Mouse (Mus musculus) forebrain, embryonic 10.5 days (tissue): Measurements from ENCODE around the gene Gna14. TPM values are rescaled to one million over a fixed set of nuclear protein-coding genes. Genes with fewer than 3 reads are reported as not detected.

Experiments
- DNase-seq: peaks from one replicate; pipeline ENCODE4 v3.0.0-alpha.2; 2017; ENCODE audit warnings: low spot score; ENCODE audit errors: extremely low spot score
- H3K27ac ChIP-seq: fragments of 300-500 bp; sonication (generic); 2 replicates; pipeline ENCODE4 v1.5.1; 2016; ENCODE audit warnings: mild to moderate bottlenecking
- H3K27me3 ChIP-seq: fragments of 300-500 bp; sonication (generic); 2 replicates; pipeline ENCODE4 v1.6.1; 2016; ENCODE audit warnings: mild to moderate bottlenecking; ENCODE audit not compliant: poor library complexity, severe bottlenecking
- H3K36me3 ChIP-seq: fragments of 300-500 bp; sonication (generic); replicated peaks from 2 replicates; pipeline ENCODE4 v1.6.1; 2016; ENCODE audit warnings: mild to moderate bottlenecking, moderate library complexity
- H3K4me1 ChIP-seq: fragments of 300-500 bp; sonication (generic); 2 replicates; pipeline ENCODE4 v1.6.1; 2016
- H3K4me3 ChIP-seq: fragments of 300-500 bp; sonication (generic); 2 replicates; pipeline ENCODE4 v1.5.1; 2016; ENCODE audit warnings: mild to moderate bottlenecking, moderate library complexity
- H3K9me3 ChIP-seq: fragments of 300-500 bp; sonication (generic); 2 replicates; pipeline ENCODE4 v1.6.1; 2016; ENCODE audit warnings: mild to moderate bottlenecking, moderate library complexity
- WGBS: fragments of 180-500 bp; shearing (Covaris S2); methylation state at CpG from one replicate; pipeline ENCODE4 v1.1.7; 2016; 5-methylcytosine and 5-hydroxymethylcytosine counted together
- polyA plus RNA-seq: library from polyadenylated mRNA; unstranded; fragments of >200 nt; fragmentation: Nextera tagmentation; extraction: Ambion mirVana; gene quantifications from 2 replicates; pipeline ENCODE4 v1.2.1, GENCODE M21; 2016

Gna14 gene
- polyA plus RNA-seq, 1 experiment from 2014 or later, result 2.6 TPM

- no peak for DNase-seq
- Histone ChIP-seq H3K4me3 (peak overlapping the region; percentile 52), H3K36me3 (no peaks in the 10 kb centered on the region), H3K9me3 (no peaks in the 10 kb centered on the region), H3K27ac (peak overlapping the region; percentile 75), H3K27me3 (peaks cover 79% of the 10 kb centered on the region), H3K4me1 (peaks cover 53% of the 10 kb centered on the region)
- WGBS, result 8% methylated on average over 4 of the region's 4 CpGs
These were observed 1.6 kb downstream of the Gna14 start for GRCm38 (mm10) chr19:16437170-16437483.

GRCm38 (mm10) chr19:16437906-16438305, 2.3 kb downstream of the Gna14 start:
- Histone ChIP-seq H3K4me1 (peaks cover 53% of the 10 kb centered on the region), H3K27me3 (peaks cover 78% of the 10 kb centered on the region)
- 51% methylated on average over 5 of the region's 5 CpGs for WGBS

GRCm38 (mm10) chr19:16439278-16439677, 3.7 kb downstream of the Gna14 start:
- H3K4me3 ChIP-seq, result no peak overlapping the region
- DNase-seq, result no peak
- H3K27me3 ChIP-seq, result peaks cover 69% of the 10 kb centered on the region
- H3K9me3 ChIP-seq, result no peaks in the 10 kb centered on the region
- H3K36me3 ChIP-seq, result no peaks in the 10 kb centered on the region
- peaks cover 53% of the 10 kb centered on the region for H3K4me1 ChIP-seq
- 64% methylated on average over 4 of the region's 4 CpGs for WGBS
- H3K27ac ChIP-seq, result no peak overlapping the region

More at GRCm38 (mm10) chr19:16437906-16438305, 2.3 kb downstream of the Gna14 start:
- DNase-seq, result no peak
- Histone ChIP-seq H3K4me3 (0 out of 2 replicates have a peak overlapping the region, but pooled peaks have one; percentile 52), H3K27ac (peak overlapping the region; percentile 3; the same call in 1 of the 2 replicates), H3K9me3 (no peaks in the 10 kb centered on the region), H3K36me3 (no peaks in the 10 kb centered on the region)

GRCm38 (mm10) chr19:16439834-16440233, 4.3 kb downstream of the Gna14 start:
- no peak for DNase-seq
- no peak overlapping the region for H3K4me3 ChIP-seq
- H3K4me1 ChIP-seq, result peaks cover 53% of the 10 kb centered on the region
- H3K27ac ChIP-seq, result peak overlapping the region; percentile 57
- H3K9me3 ChIP-seq, result no peaks in the 10 kb centered on the region
- H3K27me3 ChIP-seq, result peaks cover 63% of the 10 kb centered on the region
- 64% methylated on average over 13 of the region's 13 CpGs for WGBS
- no peaks in the 10 kb centered on the region for H3K36me3 ChIP-seq

DNA sequence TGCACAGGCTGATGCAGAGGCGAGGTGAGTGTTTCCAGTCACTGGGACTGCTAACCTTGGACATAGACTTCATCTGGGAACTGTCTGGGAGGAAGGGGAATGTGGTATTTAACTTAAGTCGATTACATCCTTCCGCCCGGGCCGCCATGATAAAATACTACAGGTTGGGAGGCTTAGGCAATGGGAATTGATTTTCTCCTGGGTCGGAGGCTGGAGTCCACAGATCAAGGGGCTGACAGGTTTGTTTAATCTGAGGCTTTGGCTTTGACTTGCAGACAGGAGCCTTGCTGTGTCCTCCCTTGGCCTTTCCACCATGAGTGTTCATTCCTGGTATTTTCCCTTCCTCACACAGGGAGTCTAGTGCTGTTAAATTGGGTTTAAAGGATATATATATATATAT, 5.8 kb downstream of the Gna14 start:
- H3K27ac ChIP-seq, result no peak overlapping the region
- no peaks in the 10 kb centered on the region for H3K36me3 ChIP-seq
- peaks cover 38% of the 10 kb centered on the region for H3K4me1 ChIP-seq
- no peaks in the 10 kb centered on the region for H3K9me3 ChIP-seq
- DNase-seq, result no peak
- 88% methylated on average over 6 of the region's 6 CpGs for WGBS
- no peak overlapping the region for H3K4me3 ChIP-seq
- H3K27me3 ChIP-seq, result peaks cover 49% of the 10 kb centered on the region

- H3K9me3 ChIP-seq, result no peaks in the 10 kb centered on the region
- no peaks in the 10 kb centered on the region for H3K36me3 ChIP-seq
- no peak overlapping the region for H3K4me3 ChIP-seq
- H3K4me1 ChIP-seq, result peaks cover 18% of the 10 kb centered on the region
- H3K27me3 ChIP-seq, result peaks cover 29% of the 10 kb centered on the region
- DNase-seq, result no peak
- WGBS, result 89% methylated on average over 5 of the region's 5 CpGs
- no peak overlapping the region for H3K27ac ChIP-seq
These were observed 7.8 kb downstream of the Gna14 start for GRCm38 (mm10) chr19:16443335-16443734.

DNA sequence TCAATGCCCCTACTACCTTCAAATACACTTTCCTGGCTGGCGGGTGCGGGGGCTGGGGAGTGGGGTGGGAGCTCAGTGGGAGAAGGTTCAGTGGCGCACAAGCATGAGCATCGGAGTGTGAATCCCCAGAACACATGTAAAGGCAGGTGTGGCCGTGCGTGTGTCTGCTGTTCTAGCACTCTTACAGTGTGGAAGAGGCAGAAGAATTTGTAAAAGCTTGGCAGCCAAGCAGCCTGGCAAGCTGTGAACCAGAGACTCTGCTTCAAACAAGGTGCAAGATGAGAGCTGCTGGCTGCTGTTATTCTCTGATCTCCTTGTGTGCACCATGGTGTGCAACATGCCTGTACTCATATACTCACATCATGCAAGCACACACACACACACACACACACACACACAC, 11.1 kb downstream of the Gna14 start:
- Histone ChIP-seq H3K36me3 (no peaks in the 10 kb centered on the region), H3K4me1 (no peaks in the 10 kb centered on the region)
- 92% methylated on average over 6 of the region's 6 CpGs for WGBS

GRCm38 (mm10) chr19:16447832-16448621, 12.5 kb downstream of the Gna14 start:
- no peaks in the 10 kb centered on the region for H3K4me1 ChIP-seq
- DNase-seq, result no peak
- no peaks in the 10 kb centered on the region for H3K36me3 ChIP-seq
- 91% methylated on average over 6 of the region's 6 CpGs for WGBS
- no peak overlapping the region for H3K4me3 ChIP-seq
- H3K27ac ChIP-seq, result no peak overlapping the region
- H3K9me3 ChIP-seq, result no peaks in the 10 kb centered on the region
- H3K27me3 ChIP-seq, result no peaks in the 10 kb centered on the region

More for the DNA sequence above, 11.1 kb downstream of the Gna14 start:
- Histone ChIP-seq H3K4me3 (no peak overlapping the region), H3K27ac (no peak overlapping the region), H3K9me3 (no peaks in the 10 kb centered on the region), H3K27me3 (no peaks in the 10 kb centered on the region)
- no peak for DNase-seq

DNA sequence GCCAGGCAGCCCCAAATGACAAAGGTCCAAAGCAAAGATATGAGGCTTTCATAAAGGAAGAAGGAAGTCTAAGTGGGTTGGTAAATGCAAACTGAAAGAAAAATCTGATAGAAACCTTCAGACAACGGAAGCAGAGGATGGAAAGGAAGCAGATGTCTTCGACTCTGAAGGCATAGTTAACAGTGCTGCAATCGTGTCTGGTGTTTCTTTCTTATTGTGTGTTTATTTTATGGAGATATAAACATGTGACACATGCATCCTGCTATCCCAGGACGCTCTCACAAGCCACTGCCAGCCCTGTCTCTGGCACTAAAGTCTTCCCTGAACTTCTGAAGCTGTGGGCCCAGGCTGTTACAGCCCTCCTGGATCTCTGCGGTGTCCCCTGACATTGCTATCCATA, 13.2 kb downstream of the Gna14 start:
- no peak for DNase-seq
- 88% methylated on average over 5 of the region's 5 CpGs for WGBS
- Histone ChIP-seq H3K27ac (no peak overlapping the region), H3K4me3 (no peak overlapping the region), H3K9me3 (no peaks in the 10 kb centered on the region), H3K27me3 (no peaks in the 10 kb centered on the region), H3K4me1 (no peaks in the 10 kb centered on the region), H3K36me3 (no peaks in the 10 kb centered on the region)

DNA sequence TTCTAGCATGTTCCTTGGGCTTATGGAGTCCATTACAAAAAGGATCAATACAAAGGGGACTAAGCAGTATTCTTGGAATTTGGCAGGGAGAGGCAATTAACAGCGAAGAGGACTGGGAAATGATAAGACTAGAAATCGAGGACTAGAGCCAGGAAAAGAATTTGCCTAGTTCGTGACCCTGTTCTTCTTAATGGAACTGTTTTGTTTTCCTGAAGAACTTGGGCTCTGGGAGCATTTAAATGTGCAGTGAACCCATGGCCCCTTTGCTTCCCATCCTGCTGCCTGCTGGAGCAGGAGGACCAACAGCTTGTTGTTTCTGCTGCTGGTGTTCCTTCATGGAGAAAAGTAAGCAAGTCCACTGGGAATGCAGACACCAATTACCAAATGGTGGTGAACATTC, 15.3 kb downstream of the Gna14 start:
- no peaks in the 10 kb centered on the region for H3K27me3 ChIP-seq
- 71% methylated on average over 3 of the region's 3 CpGs for WGBS
- H3K36me3 ChIP-seq, result no peaks in the 10 kb centered on the region
- H3K4me3 ChIP-seq, result no peak overlapping the region
- DNase-seq, result no peak
- H3K9me3 ChIP-seq, result peaks cover 4% of the 10 kb centered on the region; the same call in 1 of the 2 replicates
- H3K4me1 ChIP-seq, result no peaks in the 10 kb centered on the region
- H3K27ac ChIP-seq, result no peak overlapping the region

DNA sequence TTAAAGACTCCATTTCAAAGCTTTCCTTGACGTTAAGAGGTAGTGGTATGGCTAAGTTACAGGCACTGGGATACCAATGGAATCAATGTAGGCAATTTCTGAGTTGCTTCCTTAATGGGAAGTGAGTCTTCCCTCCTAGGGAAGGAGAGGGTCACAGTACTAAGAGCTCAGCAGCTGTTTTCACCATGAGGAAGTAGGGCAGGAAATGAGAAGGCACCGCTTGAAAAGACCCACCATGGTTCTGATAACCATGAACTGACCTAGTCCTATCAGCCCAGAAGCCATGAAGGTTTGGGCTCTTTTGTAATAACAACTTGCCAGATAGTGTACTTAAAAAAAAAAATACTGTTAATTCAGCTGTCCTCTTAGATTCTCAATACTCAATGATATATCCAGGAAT, 20.6 kb downstream of the Gna14 start:
- Histone ChIP-seq H3K27ac (no peak overlapping the region), H3K36me3 (no peaks in the 10 kb centered on the region), H3K27me3 (no peaks in the 10 kb centered on the region), H3K9me3 (peaks cover 4% of the 10 kb centered on the region; the same call in 1 of the 2 replicates), H3K4me1 (peaks cover 10% of the 10 kb centered on the region), H3K4me3 (no peak overlapping the region)
- no peak for DNase-seq
- WGBS, result 81% methylated on average over 2 of the region's 2 CpGs

DNA sequence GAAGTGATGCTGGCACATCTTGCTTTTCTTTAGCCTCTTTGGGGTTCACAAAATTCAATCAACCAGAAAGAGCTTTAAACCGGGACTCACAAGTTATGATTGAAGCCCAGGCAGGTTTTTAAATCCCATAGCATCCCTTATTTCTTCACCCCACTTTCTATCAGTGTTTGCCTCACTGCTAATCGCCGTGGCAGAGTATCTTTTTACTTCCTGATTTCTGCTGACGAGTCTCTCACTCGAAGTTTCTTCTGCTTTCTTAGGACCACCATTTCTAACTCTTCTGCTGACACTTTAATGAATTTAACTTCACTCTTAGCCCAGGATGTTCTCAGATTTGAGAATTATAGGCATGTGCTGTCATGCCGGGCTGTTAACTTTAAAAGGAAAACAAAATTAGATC, 21.6 kb downstream of the Gna14 start:
- Histone ChIP-seq H3K4me3 (no peak overlapping the region), H3K9me3 (peaks cover 4% of the 10 kb centered on the region; the same call in 1 of the 2 replicates), H3K27me3 (no peaks in the 10 kb centered on the region), H3K4me1 (peaks cover 10% of the 10 kb centered on the region), H3K27ac (no peak overlapping the region), H3K36me3 (no peaks in the 10 kb centered on the region)
- WGBS, result 91% methylated on average over 6 of the region's 6 CpGs
- DNase-seq, result no peak

GRCm38 (mm10) chr19:16459317-16459716, 23.8 kb downstream of the Gna14 start:
- no peaks in the 10 kb centered on the region for H3K36me3 ChIP-seq
- no peaks in the 10 kb centered on the region for H3K27me3 ChIP-seq
- no peak overlapping the region for H3K4me3 ChIP-seq
- H3K4me1 ChIP-seq, result peaks cover 10% of the 10 kb centered on the region
- 53% methylated on average over 5 of the region's 5 CpGs for WGBS
- peaks cover 4% of the 10 kb centered on the region; the same call in 1 of the 2 replicates for H3K9me3 ChIP-seq
- no peak overlapping the region for H3K27ac ChIP-seq
- DNase-seq, result no peak
